Mouse (Mus musculus) megakaryocyte-erythroid progenitor cell, adult 5 weeks (primary cell): ENCODE measurements around the gene E330009J07Rik. TPM values are rescaled to one million over a fixed set of nuclear protein-coding genes. Genes with fewer than 3 reads are reported as not detected.

Source experiments
- polyA plus RNA-seq: library from polyadenylated mRNA; stranded (reverse); fragments of >175 nt; gene quantifications from 2 replicates; pipeline ENCODE4 v1.2.3, GENCODE M21; 2012

The E330009J07Rik gene
- polyA plus RNA-seq: 4.2 and 5.3 TPM in 2 replicates

DNA sequence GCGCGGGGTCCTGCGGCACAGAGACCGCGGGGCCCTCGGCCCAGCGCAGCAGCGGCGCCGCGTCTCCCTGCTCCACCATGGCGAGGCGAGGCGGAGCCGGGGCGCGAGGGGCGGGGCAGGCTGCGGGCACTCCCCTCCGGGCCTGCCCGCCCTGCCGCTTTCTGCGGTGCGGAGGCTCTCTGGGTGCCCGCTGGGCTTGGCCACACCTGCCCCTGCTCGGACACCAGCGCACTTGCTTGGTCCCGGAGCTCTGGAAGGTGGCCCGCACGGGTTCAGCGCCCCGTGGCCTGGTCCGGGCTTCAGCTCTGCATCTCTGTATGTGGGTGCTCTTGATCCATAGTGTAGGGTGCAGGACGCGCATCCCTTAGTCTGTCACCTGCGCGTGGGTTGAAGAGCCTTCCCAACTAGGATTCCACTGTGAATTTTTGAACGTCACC, at the start of gene E330009J07Rik:
TSS of gene E330009J07Rik (minus strand) at position 89 of the 437 bp plus-strand sequence.

DNA sequence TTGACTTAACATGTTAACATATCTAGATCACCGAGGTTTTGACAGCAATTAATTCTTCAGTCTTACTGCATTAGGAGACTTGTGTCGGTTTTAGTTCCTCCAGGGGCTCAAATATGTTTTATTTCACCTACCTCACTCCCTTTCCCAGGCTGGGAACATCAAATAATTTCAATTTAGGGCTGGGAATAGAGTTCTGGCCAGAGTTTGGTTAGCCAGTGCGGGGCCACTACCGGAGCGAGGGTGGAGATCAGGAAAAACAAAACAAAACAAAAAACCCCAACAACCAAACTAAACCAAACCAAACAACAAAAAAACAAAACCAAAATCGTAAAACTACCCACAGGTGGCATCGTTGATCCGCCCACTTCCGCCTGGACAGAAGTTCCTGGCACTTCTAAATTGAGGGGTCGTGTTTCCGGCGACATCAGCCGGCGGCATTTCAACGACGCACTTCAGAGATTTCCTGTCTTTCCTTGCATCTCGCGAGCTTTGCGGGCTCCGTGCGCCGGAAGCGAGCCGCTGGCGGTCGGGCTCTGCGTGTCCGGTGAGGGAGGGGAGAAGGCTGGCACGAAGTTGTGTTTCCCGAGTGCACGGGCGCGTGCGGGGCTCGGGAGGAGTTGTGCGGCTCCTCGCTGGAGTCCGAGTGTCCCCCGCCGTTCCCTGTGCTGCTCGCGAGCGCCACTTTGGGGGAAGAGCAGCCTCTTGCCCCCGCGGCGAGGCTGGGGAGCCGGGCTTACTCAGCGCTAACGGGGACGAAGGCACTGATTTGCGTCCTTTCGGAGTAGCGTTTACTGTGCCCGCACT, 35.2 kb upstream of the E330009J07Rik start, which contains the start of gene Ssbp1:
TSS of gene Ssbp1 (plus strand) at position 437 of the 804 bp plus-strand sequence.

DNA sequence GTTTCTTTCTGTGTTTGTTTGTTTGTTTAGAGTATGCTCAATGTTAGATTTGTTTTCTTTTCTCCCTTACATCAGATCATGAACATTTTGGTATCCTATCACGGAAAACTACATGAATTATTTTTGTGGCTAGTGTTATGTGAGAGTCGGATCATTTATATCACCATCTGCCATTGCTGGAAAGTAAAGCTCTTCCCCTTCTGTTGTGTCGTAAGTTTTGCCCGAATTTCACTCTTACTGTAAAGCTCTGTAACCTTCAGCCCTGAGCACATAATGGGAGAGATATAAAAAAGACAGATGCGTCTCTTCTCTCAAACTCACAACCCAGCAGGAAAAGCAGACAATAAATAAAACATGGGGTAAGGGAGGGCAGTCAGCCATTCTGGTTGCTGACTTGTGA, 3.0 kb upstream of the E330009J07Rik start, which contains the start of gene Wee2:
TSS of gene Wee2 (plus strand) at position 153 of the 400 bp plus-strand sequence.

Other genes with a start within 250 kb of the E330009J07Rik start
- 4.8 and 6.4 TPM in 2 replicates for gene Agk, start 111.0 kb downstream of the E330009J07Rik start, polyA plus RNA-seq
- not detected in 2 replicates for gene Wee2, start 3.0 kb upstream of the E330009J07Rik start, polyA plus RNA-seq
- gene Ssbp1, start 35.2 kb upstream of the E330009J07Rik start, polyA plus RNA-seq: 28.9 and 31.7 TPM in 2 replicates
- not detected in 2 replicates for gene Tas2r137, start 55.1 kb upstream of the E330009J07Rik start, polyA plus RNA-seq
- gene Tas2r108, start 57.4 kb upstream of the E330009J07Rik start, polyA plus RNA-seq: not detected in 2 replicates
- gene Prss37, start 83.4 kb upstream of the E330009J07Rik start, polyA plus RNA-seq: not detected in 2 replicates
- not detected in 2 replicates for gene Olfr461, start 118.9 kb upstream of the E330009J07Rik start, polyA plus RNA-seq
- gene Olfr460, start 133.4 kb upstream of the E330009J07Rik start, polyA plus RNA-seq: not detected in 2 replicates
- 3.7 and 6.0 TPM in 2 replicates for gene Clec5a, start 149.7 kb upstream of the E330009J07Rik start, polyA plus RNA-seq
- gene Tas2r138, start 177.2 kb upstream of the E330009J07Rik start, polyA plus RNA-seq: not detected in 2 replicates
- 1.8 and 2.6 TPM in 2 replicates for gene Mgam, start 192.7 kb upstream of the E330009J07Rik start, polyA plus RNA-seq